Mouse (Mus musculus) olfactory bulb, adult 2 months (tissue): ENCODE measurements around the gene Auts2. TPM values are rescaled to one million over a fixed set of nuclear protein-coding genes. Genes with fewer than 3 reads are reported as not detected.

Experiments
- H3K27ac ChIP-seq: fragments of 200-500 bp; 2 replicates; pipeline ENCODE4 v1.5.1; 2012; ENCODE audit warnings: low read depth, low read length; ENCODE audit not compliant: insufficient read depth
- H3K4me1 ChIP-seq: fragments of 200-500 bp; 2 replicates; pipeline ENCODE4 v1.6.1; 2012; ENCODE audit warnings: low read length; ENCODE audit not compliant: control insufficient read depth, insufficient read depth
- H3K4me3 ChIP-seq: fragments of 200-500 bp; 2 replicates; pipeline ENCODE4 v1.5.1; 2012; ENCODE audit warnings: mild to moderate bottlenecking, low read depth, low read length, moderate library complexity; ENCODE audit not compliant: insufficient read depth
- CTCF ChIP-seq: fragments of 200-500 bp; IDR thresholded peaks from 2 replicates; pipeline ENCODE4 v1.5.1; 2012; ENCODE audit warnings: low read depth, mild to moderate bottlenecking, low read length, moderate library complexity; ENCODE audit not compliant: insufficient read depth
- POLR2A ChIP-seq: fragments of 200-500 bp; IDR thresholded peaks from 2 replicates; pipeline ENCODE4 v1.6.1; 2012; ENCODE audit warnings: mild to moderate bottlenecking, low read depth, low read length, moderate library complexity; ENCODE audit not compliant: insufficient read depth
- WGBS: fragments of 180-500 bp; shearing (Covaris S2); methylation state at CpG from one replicate; pipeline ENCODE4 v1.1.7; 2018; 5-methylcytosine and 5-hydroxymethylcytosine counted together
- polyA plus RNA-seq: library from polyadenylated mRNA; stranded (reverse); fragments of >200 nt; gene quantifications from 2 replicates; pipeline ENCODE4 v1.2.4, GENCODE M21; 2012; ENCODE audit warnings: low replicate concordance; ENCODE audit not compliant: missing spikeins, insufficient read depth, insufficient read length

Auts2 gene
- polyA plus RNA-seq, 1 experiment, result not detected

DNA sequence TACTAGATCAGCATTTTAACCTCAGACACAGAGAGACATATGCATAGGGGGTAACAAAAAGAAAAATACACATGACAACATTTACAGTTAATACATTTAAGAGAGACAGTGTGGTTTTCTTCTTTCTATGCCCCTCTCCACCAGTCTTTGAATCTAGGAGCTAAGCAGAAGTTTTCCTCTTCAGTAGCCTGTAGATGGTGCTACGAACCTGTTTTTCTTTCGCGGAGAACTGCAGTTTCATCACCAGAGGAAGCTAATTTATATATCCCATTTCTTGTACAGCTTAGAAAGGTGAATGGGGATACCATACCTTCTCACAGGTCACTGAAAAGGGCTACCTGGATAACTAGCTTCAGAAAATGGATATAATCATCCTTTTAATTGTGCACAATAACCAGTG, 427.5 kb downstream of the Auts2 start:
- 34% methylated on average over 3 of the region's 3 CpGs for WGBS
- TF ChIP-seq CTCF, result no peak
- no peak for TF ChIP-seq POLR2A

DNA sequence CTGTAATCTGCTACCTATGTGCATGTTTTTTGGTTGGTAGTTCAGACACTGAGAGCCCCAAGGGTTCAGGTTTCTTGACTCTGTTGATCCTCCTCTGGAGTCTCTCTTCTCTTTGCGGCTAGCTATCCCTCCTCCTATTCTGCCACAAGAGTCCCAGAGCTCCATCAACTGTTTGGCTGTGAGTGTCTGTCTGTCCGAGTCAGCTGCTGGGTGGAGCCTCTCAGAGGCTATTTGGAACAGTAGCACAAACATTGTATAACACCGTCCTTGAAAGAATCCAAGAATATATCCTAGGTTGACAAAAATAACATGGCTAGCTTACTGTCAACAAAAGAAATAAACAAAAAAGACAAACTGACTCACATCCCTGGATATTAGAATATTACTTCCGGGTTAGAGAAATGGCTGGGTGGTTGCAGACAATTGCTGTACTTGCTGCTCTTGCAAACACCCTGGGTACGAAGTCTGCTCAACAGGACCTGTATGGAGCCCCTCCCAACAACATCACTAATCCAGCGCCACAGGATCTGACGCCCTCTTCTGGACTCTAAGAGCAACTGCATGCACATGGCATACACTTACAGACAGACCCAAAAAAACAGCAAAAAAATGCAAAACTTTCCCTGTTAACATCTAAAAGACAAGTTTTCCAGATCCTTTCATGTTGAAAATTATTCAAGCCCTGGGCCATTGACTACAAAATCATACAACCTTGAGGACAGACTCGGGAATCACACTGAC, 428.4 kb downstream of the Auts2 start:
- 60% methylated on average over 8 of the region's 8 CpGs for WGBS
- H3K27ac ChIP-seq, result no peak overlapping the region
- TF ChIP-seq CTCF (0 out of 2 replicates have a peak, but pooled peaks have one; percentile 17), POLR2A (no peak)
- no peak overlapping the region for H3K4me3 ChIP-seq
- no peaks in the 10 kb centered on the region; the same call in 1 of the 2 replicates for H3K4me1 ChIP-seq

More for the DNA sequence above, 427.5 kb downstream of the Auts2 start:
- Histone ChIP-seq H3K4me3 (no peak overlapping the region), H3K4me1 (no peaks in the 10 kb centered on the region; the same call in 1 of the 2 replicates), H3K27ac (no peak overlapping the region)

DNA sequence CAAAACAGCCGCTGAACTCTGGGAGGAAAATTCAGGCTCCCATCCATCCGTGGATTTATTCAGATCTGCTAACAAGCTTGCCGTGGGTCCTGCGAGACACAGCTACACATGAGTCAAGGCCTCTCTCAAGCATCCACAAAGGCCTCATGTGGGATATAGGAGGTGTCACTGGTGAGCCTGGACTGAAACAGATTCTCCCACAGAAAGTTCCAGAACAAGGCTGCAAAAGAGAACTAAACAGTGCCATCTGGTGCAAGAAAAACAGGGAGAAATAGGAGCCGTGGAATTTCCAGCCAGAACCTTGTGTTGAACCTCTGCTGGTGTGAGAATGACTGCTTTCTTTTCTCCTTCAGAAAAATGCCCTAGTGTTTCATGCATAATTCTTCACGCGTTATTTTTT, 429.7 kb downstream of the Auts2 start:
- TF ChIP-seq CTCF (no peak), POLR2A (no peak)
- Histone ChIP-seq H3K4me3 (no peak overlapping the region), H3K4me1 (no peaks in the 10 kb centered on the region; the same call in 1 of the 2 replicates), H3K27ac (no peak overlapping the region)
- 39% methylated on average over 7 of the region's 7 CpGs for WGBS

DNA sequence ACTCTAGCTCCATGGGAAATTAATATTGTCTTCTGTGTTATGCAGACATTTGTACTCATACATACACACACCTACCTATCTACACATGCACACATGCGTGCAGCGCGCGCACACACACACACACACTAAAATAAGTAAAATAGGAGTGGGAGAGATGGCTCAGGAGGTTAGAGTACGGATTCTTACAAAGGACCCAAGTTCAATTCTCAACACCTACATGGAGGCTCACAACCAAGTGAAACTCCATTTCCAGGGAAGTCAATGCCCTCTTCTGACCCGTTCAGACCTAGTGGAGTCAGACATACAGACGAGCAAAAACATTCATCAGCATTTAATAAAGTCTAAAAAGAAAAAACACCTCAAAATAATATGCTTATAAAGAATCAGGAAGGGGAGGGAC, 430.5 kb downstream of the Auts2 start:
- H3K4me3 ChIP-seq, result no peak overlapping the region
- 96% methylated on average over 7 of the region's 7 CpGs for WGBS
- no peak overlapping the region for H3K27ac ChIP-seq
- TF ChIP-seq POLR2A, result no peak
- no peak for TF ChIP-seq CTCF
- no peaks in the 10 kb centered on the region; the same call in 1 of the 2 replicates for H3K4me1 ChIP-seq

DNA sequence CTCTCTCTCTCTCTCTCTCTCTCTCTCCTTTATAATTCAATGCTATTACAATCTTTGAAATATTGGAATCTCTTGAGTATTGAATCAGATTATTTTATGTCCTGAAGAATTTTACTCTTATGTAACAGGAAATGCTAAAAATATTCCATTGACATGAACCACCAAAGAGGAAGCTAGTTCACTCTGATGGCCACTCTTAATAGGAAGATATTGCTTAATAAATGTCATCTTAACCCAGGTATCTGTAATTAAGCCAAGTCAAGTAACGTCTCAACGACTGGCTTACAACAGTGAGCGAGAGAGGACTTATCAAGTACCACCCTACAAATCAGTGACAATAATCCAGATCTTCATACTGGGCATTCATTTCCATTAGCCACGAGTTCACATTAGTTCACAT, 440.7 kb downstream of the Auts2 start:
- WGBS, result 85% methylated on average over 4 of the region's 4 CpGs
- H3K27ac ChIP-seq, result no peak overlapping the region
- peaks cover 6% of the 10 kb centered on the region; the same call in 1 of the 2 replicates for H3K4me1 ChIP-seq
- no peak for TF ChIP-seq CTCF
- no peak for TF ChIP-seq POLR2A
- H3K4me3 ChIP-seq, result no peak overlapping the region

DNA sequence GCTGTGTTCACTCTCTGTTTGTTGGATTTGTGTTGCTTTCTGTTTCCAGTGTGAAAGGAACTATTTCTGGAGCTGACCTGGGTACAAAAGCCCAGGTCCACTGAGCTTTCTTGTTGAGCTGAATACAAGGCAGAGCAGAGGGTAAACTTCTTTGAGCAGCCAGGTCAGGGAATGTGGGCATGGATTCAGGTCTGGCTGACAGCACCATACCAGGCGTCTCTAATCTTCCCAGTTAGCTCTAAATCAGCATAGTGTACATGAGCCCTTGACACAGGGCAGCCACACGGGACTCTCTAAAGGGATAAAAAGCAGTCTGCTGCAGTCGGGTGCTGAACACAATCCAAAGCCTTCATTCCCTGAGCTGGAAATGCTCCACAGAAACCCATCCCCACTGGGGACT, 444.7 kb downstream of the Auts2 start:
- Histone ChIP-seq H3K4me1 (peaks cover 8% of the 10 kb centered on the region), H3K27ac (no peak overlapping the region), H3K4me3 (no peak overlapping the region)
- no peak for TF ChIP-seq CTCF
- no peak for TF ChIP-seq POLR2A
- WGBS, result 67% methylated on average over 3 of the region's 3 CpGs

DNA sequence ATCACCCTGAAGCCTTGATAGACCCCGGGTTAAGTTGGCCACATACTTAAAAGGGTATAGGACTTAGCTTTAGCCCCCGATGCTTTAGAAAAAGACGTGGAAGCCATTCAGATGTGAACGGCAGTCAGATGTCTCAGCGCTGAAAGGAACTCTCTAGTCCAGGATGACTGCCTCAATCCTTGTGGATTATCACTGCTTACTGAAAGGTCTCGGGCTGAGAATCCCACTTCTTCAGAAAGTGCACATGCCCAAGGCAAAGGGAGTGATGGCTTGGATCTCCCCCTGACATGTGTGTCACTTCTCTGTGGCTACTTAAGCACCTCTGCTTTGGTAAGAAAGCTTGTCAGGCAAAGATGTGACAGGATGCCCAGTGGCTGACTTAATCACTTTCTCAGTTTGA, 450.4 kb downstream of the Auts2 start:
- H3K27ac ChIP-seq, result no peak overlapping the region
- H3K4me1 ChIP-seq, result peaks cover 2% of the 10 kb centered on the region
- TF ChIP-seq CTCF (no peak), POLR2A (no peak)
- no peak overlapping the region for H3K4me3 ChIP-seq
- WGBS, result 78% methylated on average over 6 of the region's 6 CpGs

DNA sequence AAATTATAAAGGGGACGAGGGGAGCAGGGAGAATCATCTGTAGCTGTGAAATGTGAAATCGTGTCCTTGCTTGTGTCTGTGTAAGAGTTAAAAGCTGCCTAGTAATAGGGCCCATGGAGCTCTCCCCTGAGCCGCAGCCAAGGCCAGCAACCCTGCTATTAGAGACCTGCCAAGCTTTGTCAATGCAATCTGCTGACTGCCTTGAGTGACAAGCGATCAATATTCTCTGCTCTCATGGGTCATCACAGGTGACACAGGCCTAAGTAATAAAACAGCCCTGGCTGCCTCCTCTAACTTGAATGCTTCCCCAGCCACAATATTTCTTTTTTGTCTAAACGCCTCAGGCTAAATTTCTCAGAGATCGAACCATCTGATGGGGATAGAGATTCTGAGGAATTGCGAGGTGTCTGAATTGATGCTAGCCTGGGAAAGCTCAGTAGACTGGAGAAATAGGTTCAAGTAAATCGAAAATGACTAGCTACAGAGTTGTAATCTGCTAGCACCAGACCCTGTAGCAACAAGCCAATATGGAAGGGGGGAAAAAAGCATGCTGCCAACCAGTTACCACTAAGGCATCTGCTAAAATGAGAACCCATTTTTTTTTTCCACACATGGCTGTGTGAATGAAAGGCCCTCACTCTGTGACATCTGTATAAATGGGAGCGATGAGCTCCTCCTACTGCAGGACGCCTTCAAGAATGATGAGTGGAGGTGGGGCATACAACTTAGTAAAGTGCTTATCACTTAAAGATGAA, 453.5 kb downstream of the Auts2 start:
- no peak overlapping the region for H3K27ac ChIP-seq
- H3K4me1 ChIP-seq, result peaks cover 2% of the 10 kb centered on the region; the same call in 1 of the 2 replicates
- 58% methylated on average over 10 of the region's 10 CpGs for WGBS
- no peak for TF ChIP-seq CTCF
- TF ChIP-seq POLR2A, result no peak
- H3K4me3 ChIP-seq, result no peak overlapping the region

DNA sequence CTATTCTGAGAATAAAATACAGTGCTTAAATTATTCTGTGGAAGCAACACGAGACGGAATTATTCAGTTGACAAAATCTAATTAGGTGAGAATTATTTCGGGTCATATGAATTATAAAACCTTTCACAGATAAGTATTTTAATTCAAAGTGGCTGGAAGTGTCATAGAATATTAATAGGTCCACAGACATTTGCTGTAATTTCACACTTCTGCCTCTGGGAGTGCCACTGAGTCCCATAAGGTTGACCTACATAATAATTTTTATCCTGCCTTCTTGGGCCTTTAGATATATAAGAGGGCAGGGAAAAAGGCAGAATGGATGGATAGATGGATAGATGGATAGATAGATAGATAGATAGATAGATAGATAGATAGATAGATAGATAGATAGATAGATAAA, 454.6 kb downstream of the Auts2 start:
- Histone ChIP-seq H3K4me3 (no peak overlapping the region), H3K27ac (no peak overlapping the region), H3K4me1 (peaks cover 4% of the 10 kb centered on the region; the same call in 1 of the 2 replicates)
- 80% methylated on average over 3 of the region's 3 CpGs for WGBS
- TF ChIP-seq POLR2A (no peak), CTCF (no peak)
